Comparison of ENCODE assay signal across 18 mouse cellular contexts in the genomic region with DNA sequence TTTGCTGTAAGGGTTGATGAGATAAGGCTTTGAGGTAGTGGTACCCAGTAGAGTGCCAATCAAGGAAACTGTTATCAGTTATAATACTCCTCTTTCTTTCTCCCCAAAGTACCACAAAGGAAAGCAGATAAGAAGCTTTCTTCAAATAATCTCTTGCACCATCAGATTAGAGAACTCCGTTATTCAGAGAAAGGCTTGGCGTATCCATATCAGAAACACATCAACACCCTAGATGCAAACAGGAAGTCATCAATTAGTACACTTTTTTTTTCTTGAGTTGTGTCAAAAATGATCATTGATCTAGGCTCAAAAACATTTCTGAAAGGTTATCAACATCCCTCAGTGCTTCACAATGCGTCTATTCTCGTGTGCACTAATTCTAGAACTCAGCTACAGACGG.
A peak's percentile ranks its signal among the peaks of the same experiment; 100 is the strongest.
DNase-seq lines count a peak whose midpoint lies in the region; ATAC-seq lines count a peak whose summit lies in the region.
"Had no signal": no experiment of that assay in that cellular context is flagged by ENCODE, and none has a peak within 500 bp of the region (broad histone marks: within the 10 kb centered on the region; RNA-seq: fewer than 3 reads in every experiment).

No protein-coding gene starts in this region.

- intact Hi-C loops in heart, postnatal 25 days (cut with DNase I) = no loop called here

- ATAC-seq in CD4-positive, CD25-positive, alpha-beta regulatory T cell, adult 4 months = peak; percentile 73
- peak; percentile 55 for ATAC-seq in activated CD4-positive, CD25-positive, alpha-beta regulatory T cell, adult 4 months
- peak; percentile 27; the same call in 1 of the 2 replicates for ATAC-seq in megakaryocyte, adult 5-6 weeks (ENCODE audit: poor library complexity, severe bottlenecking)
- ATAC-seq: forebrain, embryonic 14.5 days; hindbrain, embryonic 16.5 days; intestine, postnatal 0 days; Patski had no signal

- no peak for DNase-seq in urinary bladder, postnatal 25 days (ENCODE audit: low spot score)
- DNase-seq in heart, postnatal 25 days (ENCODE audit: low spot score) = no peak
- no peak for DNase-seq in urinary bladder, adult 18-20 months (ENCODE audit: low spot score in 2 of 2)
- DNase-seq: adrenal gland, adult 8-10 months; cerebellum, adult 18-20 months; cerebellum, adult 9-10 months; forebrain, postnatal 0 days; gastrocnemius, adult 2 months; gastrocnemius, postnatal 14 days; heart, adult 11 months; heart, postnatal 36 days had no signal
